Mouse (Mus musculus) limb, embryonic 13.5 days (tissue): ENCODE measurements around the gene Nt5c1a. TPM values are rescaled to one million over a fixed set of nuclear protein-coding genes. Genes with fewer than 3 reads are reported as not detected.

Experiments
- ATAC-seq: fragments of 200-750 bp; cut with Nextera tagmentation; 2 replicates; pipeline ENCODE4 v1.8.0; 2017; ENCODE audit warnings: low read depth, moderate number of reproducible peaks, moderate TSS enrichment; ENCODE audit not compliant: low FRiP score
- H3K27ac ChIP-seq: fragments of 300-500 bp; sonication (generic); 2 replicates; pipeline ENCODE4 v1.5.1; 2015; ENCODE audit warnings: inconsistent platforms, mild to moderate bottlenecking, moderate library complexity
- H3K27me3 ChIP-seq: fragments of 300-500 bp; sonication (generic); 2 replicates; pipeline ENCODE4 v1.6.1; 2015; ENCODE audit warnings: mild to moderate bottlenecking, inconsistent platforms
- H3K36me3 ChIP-seq: fragments of 300-500 bp; sonication (generic); 2 replicates; pipeline ENCODE4 v1.6.1; 2015; ENCODE audit warnings: inconsistent platforms, mild to moderate bottlenecking, moderate library complexity
- H3K4me1 ChIP-seq: fragments of 300-500 bp; sonication (generic); 2 replicates; pipeline ENCODE4 v1.6.1; 2015; ENCODE audit warnings: inconsistent platforms
- H3K4me2 ChIP-seq: fragments of 300-500 bp; sonication (generic); replicated peaks from 2 replicates; pipeline ENCODE4 v1.6.1; 2015; ENCODE audit warnings: inconsistent platforms, mild to moderate bottlenecking, moderate library complexity
- H3K4me3 ChIP-seq: fragments of 300-500 bp; sonication (generic); 2 replicates; pipeline ENCODE4 v1.5.1; 2015; ENCODE audit warnings: moderate library complexity, mild to moderate bottlenecking, inconsistent platforms
- H3K9ac ChIP-seq: fragments of 300-500 bp; sonication (generic); 2 replicates; pipeline ENCODE4 v1.6.1; 2015; ENCODE audit warnings: mild to moderate bottlenecking, inconsistent platforms
- H3K9me3 ChIP-seq: fragments of 300-500 bp; sonication (generic); 2 replicates; pipeline ENCODE4 v1.6.1; 2016; ENCODE audit warnings: inconsistent platforms
- WGBS: fragments of 180-500 bp; shearing (Covaris S2); methylation state at CpG from one replicate; pipeline ENCODE4 v1.1.7; 2015; 5-methylcytosine and 5-hydroxymethylcytosine counted together
- polyA plus RNA-seq: library from polyadenylated mRNA; unstranded; fragments of >200 nt; fragmentation: Nextera tagmentation; extraction: Ambion mirVana; gene quantifications from 2 replicates; pipeline ENCODE4 v1.2.1, GENCODE M21; 2015

The Nt5c1a gene
- polyA plus RNA-seq, 1 experiment from 2014 or later: not detected

- ATAC-seq: peak; percentile 29; the same call in 1 of the 2 replicates
- Histone ChIP-seq H3K9ac (peak within 1 kb of the TSS; percentile 46), H3K4me2 (peak within 1 kb of the TSS; percentile 71), H3K9me3 (no peaks in the 10 kb centered on the region), H3K27me3 (peaks cover 82% of the 10 kb centered on the region), H3K36me3 (no peaks in the 10 kb centered on the region), H3K27ac (no peak within 1 kb of the TSS), H3K4me1 (peaks cover 18% of the 10 kb centered on the region), H3K4me3 (peak within 1 kb of the TSS; percentile 50)
- WGBS: 1% methylated on average over 44 of the region's 44 CpGs
These were observed 18.7 kb upstream of the Nt5c1a start, which contains the start of gene Hpcal4 for GRCm38 (mm10) chr4:123182328-123183238. Gene Hpcal4, plus strand, starts transcription at chr4:123183227.

DNA sequence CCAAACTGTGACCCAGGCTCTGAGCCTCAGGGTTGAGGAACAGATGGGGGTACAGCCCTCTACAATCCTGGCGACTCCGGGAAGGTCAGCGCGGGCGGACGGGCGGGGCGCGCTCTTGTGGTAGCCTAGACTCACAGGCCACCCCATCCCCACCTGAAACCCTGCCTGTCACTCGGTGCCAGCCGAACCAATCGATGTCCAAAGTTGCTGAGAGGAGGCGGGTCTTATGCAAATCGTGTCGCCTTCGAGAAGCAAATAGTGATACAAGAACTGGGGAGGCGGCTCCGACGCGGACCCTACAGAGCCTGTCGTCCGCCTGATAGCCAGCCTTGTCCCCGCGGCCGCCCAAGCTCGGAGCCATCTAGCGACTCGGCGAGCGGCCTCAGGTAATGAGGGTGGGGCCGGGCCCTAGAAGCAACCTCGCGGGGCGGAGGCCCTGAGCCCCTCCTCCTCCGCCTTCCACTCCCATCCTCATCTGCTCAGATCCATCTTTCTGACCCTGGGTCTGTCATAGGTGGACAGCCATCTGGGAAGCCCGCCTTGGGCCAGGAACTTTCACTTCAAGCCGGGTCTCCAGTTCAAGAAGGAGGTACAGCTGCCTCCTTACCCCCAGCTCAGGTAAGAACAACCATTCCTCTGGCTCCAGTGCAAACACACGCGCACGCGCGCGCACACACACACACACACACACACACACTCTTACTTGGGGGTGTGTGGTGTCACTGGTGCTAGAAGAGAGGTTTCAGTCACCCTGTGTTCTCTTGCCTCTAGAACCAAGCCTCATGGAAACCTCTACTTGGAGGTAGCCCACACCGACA, 17.9 kb upstream of the Nt5c1a start:
- Histone ChIP-seq H3K4me3 (peak overlapping the region; percentile 50), H3K27ac (no peak overlapping the region), H3K4me1 (peaks cover 18% of the 10 kb centered on the region), H3K9me3 (no peaks in the 10 kb centered on the region), H3K27me3 (peaks cover 89% of the 10 kb centered on the region), H3K9ac (peak overlapping the region; percentile 46), H3K4me2 (peak overlapping the region; percentile 71), H3K36me3 (no peaks in the 10 kb centered on the region)
- WGBS: 10% methylated on average over 44 of the region's 44 CpGs
- peak; percentile 88 for ATAC-seq

GRCm38 (mm10) chr4:123184816-123185215, 16.5 kb upstream of the Nt5c1a start:
- no peak overlapping the region for H3K9ac ChIP-seq
- H3K27me3 ChIP-seq: peaks cover 84% of the 10 kb centered on the region
- H3K4me3 ChIP-seq: no peak overlapping the region
- WGBS: 46% methylated on average over 3 of the region's 3 CpGs
- ATAC-seq: no peak
- no peak overlapping the region for H3K27ac ChIP-seq
- no peaks in the 10 kb centered on the region for H3K9me3 ChIP-seq
- no peak overlapping the region for H3K4me2 ChIP-seq
- peaks cover 18% of the 10 kb centered on the region for H3K4me1 ChIP-seq
- no peaks in the 10 kb centered on the region for H3K36me3 ChIP-seq

GRCm38 (mm10) chr4:123192336-123192735, 9.0 kb upstream of the Nt5c1a start:
- Histone ChIP-seq H3K27ac (no peak overlapping the region), H3K9ac (no peak overlapping the region), H3K4me2 (no peak overlapping the region), H3K9me3 (no peaks in the 10 kb centered on the region), H3K27me3 (peaks cover 36% of the 10 kb centered on the region), H3K4me3 (no peak overlapping the region), H3K36me3 (no peaks in the 10 kb centered on the region), H3K4me1 (no peaks in the 10 kb centered on the region)
- 84% methylated on average over 11 of the region's 11 CpGs for WGBS
- ATAC-seq: no peak

DNA sequence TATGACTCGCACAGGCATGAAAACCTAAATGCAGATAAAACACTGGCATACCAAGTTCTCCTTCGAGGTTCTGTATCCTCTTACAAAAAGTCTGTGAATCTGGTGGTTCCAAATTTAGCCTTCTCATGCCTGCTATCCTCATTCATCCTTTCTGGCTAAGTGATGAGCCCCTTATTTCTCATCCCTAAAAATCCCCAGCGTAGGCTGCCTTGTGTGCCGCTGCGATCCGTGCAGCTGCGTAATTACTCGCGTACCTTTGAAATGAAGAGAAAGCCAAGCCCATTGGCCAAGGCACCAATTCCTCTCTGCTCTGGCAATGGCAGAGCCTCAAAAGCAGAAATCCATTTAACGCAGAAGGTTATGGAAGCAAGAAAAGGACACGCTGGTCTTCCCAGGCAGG, 7.5 kb upstream of the Nt5c1a start:
- Histone ChIP-seq H3K4me3 (no peak overlapping the region), H3K27ac (no peak overlapping the region), H3K4me1 (no peaks in the 10 kb centered on the region), H3K36me3 (no peaks in the 10 kb centered on the region), H3K9ac (no peak overlapping the region), H3K9me3 (no peaks in the 10 kb centered on the region), H3K4me2 (no peak overlapping the region), H3K27me3 (peaks cover 36% of the 10 kb centered on the region)
- 87% methylated on average over 11 of the region's 11 CpGs for WGBS
- no peak for ATAC-seq

DNA sequence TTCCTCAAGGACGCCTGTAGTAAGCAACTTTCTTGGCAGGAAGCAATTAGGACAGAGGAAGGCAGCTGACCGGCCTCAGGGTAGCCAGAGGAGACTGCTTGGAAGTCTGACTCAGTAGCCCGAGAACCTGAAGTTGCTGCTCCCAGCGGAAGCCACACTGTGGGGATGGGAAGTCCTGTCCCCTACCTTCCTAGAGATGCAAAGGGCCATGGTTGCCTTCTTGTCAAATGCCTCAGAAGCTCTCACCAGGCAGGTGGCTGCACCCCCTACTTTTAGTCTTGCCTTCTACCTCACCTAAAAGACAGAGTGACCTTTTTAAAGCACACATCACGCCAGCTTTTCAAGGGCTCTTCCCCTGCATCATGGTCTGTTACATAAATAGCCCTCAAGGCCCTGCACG, 4.6 kb upstream of the Nt5c1a start:
- no peak overlapping the region for H3K4me3 ChIP-seq
- no peak overlapping the region for H3K27ac ChIP-seq
- H3K9me3 ChIP-seq: no peaks in the 10 kb centered on the region
- WGBS: 49% methylated on average over 6 of the region's 6 CpGs
- H3K27me3 ChIP-seq: peaks cover 60% of the 10 kb centered on the region
- no peaks in the 10 kb centered on the region for H3K36me3 ChIP-seq
- H3K4me1 ChIP-seq: peaks cover 11% of the 10 kb centered on the region
- no peak for ATAC-seq
- H3K4me2 ChIP-seq: no peak overlapping the region
- H3K9ac ChIP-seq: no peak overlapping the region

DNA sequence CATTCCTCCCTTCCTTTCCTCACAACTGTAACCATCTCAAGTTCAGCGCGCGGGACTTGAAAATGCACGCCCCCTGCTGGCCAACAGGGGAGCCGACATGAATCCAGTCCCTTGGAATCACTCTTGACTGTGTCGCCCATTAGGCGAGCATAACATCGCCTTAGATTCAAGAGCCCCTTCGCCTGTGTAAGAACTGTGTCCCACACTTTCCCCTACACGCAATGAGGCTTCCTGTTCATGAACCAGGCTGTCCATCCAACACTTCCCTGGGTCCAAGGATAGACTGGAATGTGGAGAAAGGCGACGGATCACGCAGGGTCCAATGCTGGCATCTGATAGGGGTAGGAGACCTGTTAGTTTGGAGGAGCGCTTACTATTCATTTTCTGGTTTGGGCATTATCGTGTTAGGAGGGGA, 526 bp upstream of the Nt5c1a start:
- H3K27me3 ChIP-seq: peaks cover 68% of the 10 kb centered on the region

DNA sequence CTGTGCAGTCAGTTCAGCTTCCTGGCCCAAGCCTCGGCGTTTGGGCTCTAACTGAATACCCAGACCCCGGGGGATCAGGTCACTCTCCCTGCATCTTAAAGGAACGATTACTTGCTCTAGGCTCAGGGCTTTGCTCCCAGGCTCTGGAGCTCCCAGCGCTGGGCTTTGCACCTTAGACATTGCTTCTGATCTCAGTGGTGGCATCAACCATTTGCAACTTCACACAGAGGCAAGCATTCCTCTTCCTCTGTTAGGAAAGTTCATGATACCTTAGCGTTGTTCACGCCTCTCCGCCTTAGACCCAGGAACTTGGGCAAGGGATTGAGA, 753 bp downstream of the Nt5c1a start:
- Histone ChIP-seq H3K36me3 (no peaks in the 10 kb centered on the region), H3K27me3 (peaks cover 68% of the 10 kb centered on the region), H3K9ac (no peak overlapping the region), H3K9me3 (no peaks in the 10 kb centered on the region), H3K4me3 (peak overlapping the region; percentile 44), H3K27ac (no peak overlapping the region), H3K4me1 (peaks cover 15% of the 10 kb centered on the region), H3K4me2 (peak overlapping the region; percentile 77)
- no peak for ATAC-seq
- 11% methylated on average over 8 of the region's 8 CpGs for WGBS

More for the DNA sequence above, 526 bp upstream of the Nt5c1a start:
- 3% methylated on average over 15 of the region's 15 CpGs for WGBS
- Histone ChIP-seq H3K36me3 (no peaks in the 10 kb centered on the region), H3K4me2 (peak overlapping the region; percentile 77), H3K4me1 (peaks cover 15% of the 10 kb centered on the region), H3K9me3 (no peaks in the 10 kb centered on the region), H3K27ac (no peak overlapping the region), H3K9ac (peak overlapping the region; percentile 59; the same call in 1 of the 2 replicates), H3K4me3 (peak overlapping the region; percentile 44)
- ATAC-seq: no peak

- no peaks in the 10 kb centered on the region for H3K9me3 ChIP-seq
- H3K27ac ChIP-seq: no peak overlapping the region
- no peaks in the 10 kb centered on the region for H3K36me3 ChIP-seq
- peaks cover 34% of the 10 kb centered on the region for H3K27me3 ChIP-seq
- peaks cover 11% of the 10 kb centered on the region; the same call in 1 of the 2 replicates for H3K4me1 ChIP-seq
- no peak overlapping the region for H3K9ac ChIP-seq
- no peak for ATAC-seq
- WGBS: 82% methylated on average over 5 of the region's 5 CpGs
- H3K4me2 ChIP-seq: no peak overlapping the region
- H3K4me3 ChIP-seq: no peak overlapping the region
These were observed 6.0 kb downstream of the Nt5c1a start for GRCm38 (mm10) chr4:123207337-123207736.

- Histone ChIP-seq H3K4me1 (peaks cover 11% of the 10 kb centered on the region; the same call in 1 of the 2 replicates), H3K9me3 (no peaks in the 10 kb centered on the region), H3K4me3 (no peak overlapping the region), H3K27ac (no peak overlapping the region), H3K27me3 (peaks cover 22% of the 10 kb centered on the region), H3K36me3 (no peaks in the 10 kb centered on the region), H3K4me2 (no peak overlapping the region), H3K9ac (no peak overlapping the region)
- no peak for ATAC-seq
- 54% methylated on average over 8 of the region's 8 CpGs for WGBS
These were observed 9.7 kb downstream of the Nt5c1a start for GRCm38 (mm10) chr4:123210996-123211395.

DNA sequence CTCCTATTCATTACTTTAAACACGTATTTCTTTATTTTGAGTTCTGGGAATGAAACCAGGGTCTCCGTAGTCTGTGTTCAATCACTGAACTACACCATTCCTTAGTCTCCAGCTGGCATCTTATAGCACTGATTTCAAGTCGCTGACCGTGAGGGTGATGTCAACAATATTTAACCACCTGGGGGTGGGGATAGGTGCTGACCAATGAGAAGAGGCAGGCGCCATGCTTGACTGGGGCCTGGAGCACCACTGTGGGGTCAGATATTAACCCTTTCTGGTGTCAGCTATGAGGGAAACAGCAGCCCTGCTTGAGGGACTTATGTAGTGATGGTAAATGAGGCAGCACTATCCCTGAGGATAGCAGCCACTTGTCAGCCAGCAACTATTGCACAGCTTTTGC, 10.1 kb downstream of the Nt5c1a start:
- Histone ChIP-seq H3K27ac (no peak overlapping the region), H3K4me2 (no peak overlapping the region), H3K27me3 (peaks cover 22% of the 10 kb centered on the region), H3K4me3 (no peak overlapping the region), H3K4me1 (peaks cover 11% of the 10 kb centered on the region; the same call in 1 of the 2 replicates), H3K9me3 (no peaks in the 10 kb centered on the region), H3K36me3 (no peaks in the 10 kb centered on the region), H3K9ac (no peak overlapping the region)
- 50% methylated on average over 5 of the region's 5 CpGs for WGBS
- ATAC-seq: no peak

DNA sequence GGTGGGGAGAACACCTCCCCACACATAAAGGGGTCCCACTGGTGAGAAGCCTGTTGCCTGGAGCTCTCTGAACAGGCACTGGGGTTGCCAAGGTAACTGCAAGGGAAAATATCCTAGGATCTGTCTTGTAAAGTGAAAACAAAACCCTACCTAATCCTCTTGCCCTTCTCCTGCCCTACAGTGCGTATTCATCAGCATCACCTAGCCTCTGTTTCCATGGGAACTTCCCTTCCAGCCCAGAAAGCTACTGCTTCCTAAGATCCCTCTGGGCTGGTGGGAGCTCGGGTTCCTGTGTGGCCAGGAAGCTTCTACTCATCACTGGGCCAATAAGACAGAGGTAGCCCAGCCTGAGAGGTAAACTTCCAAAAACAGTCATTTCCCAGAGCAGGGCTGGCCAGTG, 11.0 kb downstream of the Nt5c1a start:
- no peak overlapping the region for H3K4me3 ChIP-seq
- H3K4me2 ChIP-seq: no peak overlapping the region
- WGBS: 47% methylated on average over 2 of the region's 2 CpGs
- H3K9me3 ChIP-seq: no peaks in the 10 kb centered on the region
- H3K9ac ChIP-seq: no peak overlapping the region
- no peak overlapping the region for H3K27ac ChIP-seq
- no peak for ATAC-seq
- peaks cover 11% of the 10 kb centered on the region; the same call in 1 of the 2 replicates for H3K4me1 ChIP-seq
- H3K36me3 ChIP-seq: no peaks in the 10 kb centered on the region
- H3K27me3 ChIP-seq: peaks cover 22% of the 10 kb centered on the region
